Mouse (Mus musculus) testis, postnatal 10 days (tissue): ENCODE data around the gene 2310022A10Rik.

Experiments
- DNase-seq: peaks from one replicate; pipeline ENCODE4 v3.0.0; 2021; ENCODE audit warnings: low spot score

Gene 2310022A10Rik

GRCm38 (mm10) chr7:27591266-27592216, 38.5 kb downstream of the 2310022A10Rik start, which contains the start of gene Akt2:
TSS of gene Akt2 (plus strand) at chr7:27591552.
- DNase-seq: peak; percentile 88

GRCm38 (mm10) chr7:27592217-27592929, 39.3 kb downstream of the 2310022A10Rik start:
- DNase-seq: no peak

DNA sequence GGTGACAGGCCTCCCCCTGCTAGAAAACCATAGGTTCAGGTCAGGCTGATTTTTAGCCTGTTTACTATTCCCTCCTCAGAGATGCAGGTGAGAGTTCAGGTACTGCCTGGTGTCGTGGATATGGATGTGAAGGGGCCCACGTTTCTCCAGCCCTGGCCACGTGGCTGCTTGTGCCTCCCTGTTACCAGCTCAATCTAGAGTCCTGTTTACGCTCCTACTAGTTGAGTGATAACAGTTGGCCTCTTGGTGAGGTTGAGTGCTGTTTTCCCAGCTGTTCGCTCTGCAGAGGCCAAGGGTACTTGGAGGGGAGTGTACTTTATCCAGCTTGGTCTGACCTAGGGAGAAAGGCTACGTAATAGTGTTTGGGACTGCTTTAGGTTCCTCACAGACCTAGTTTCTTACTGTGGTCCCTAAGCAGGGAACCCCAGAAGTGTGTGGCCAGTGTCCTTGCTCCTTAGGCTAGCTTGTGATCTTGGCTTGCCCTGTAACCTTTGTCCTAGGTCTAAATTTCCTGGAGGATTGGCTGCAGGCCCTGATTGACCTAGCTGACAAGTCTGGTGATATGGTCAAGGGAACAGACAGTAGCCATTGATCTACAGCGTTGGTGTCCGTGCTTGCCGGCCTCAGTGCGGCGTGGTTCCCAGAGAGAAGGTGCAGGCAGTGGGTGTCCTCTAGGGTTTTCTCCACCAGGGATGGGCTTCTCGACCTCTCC, 40.1 kb downstream of the 2310022A10Rik start:
- no peak for DNase-seq

GRCm38 (mm10) chr7:27596586-27597503, 43.8 kb downstream of the 2310022A10Rik start:
- DNase-seq: peak; percentile 71

GRCm38 (mm10) chr7:27598053-27598452, 45.0 kb downstream of the 2310022A10Rik start:
- DNase-seq: no peak

GRCm38 (mm10) chr7:27601628-27602027, 48.6 kb downstream of the 2310022A10Rik start:
- DNase-seq: no peak

GRCm38 (mm10) chr7:27602161-27602560, 49.1 kb downstream of the 2310022A10Rik start:
- no peak for DNase-seq

- no peak for DNase-seq
These were observed 49.8 kb downstream of the 2310022A10Rik start for GRCm38 (mm10) chr7:27602835-27603234.

GRCm38 (mm10) chr7:27604661-27605348, 51.8 kb downstream of the 2310022A10Rik start:
- DNase-seq: no peak

- no peak for DNase-seq
These were observed 52.7 kb downstream of the 2310022A10Rik start for GRCm38 (mm10) chr7:27605499-27606285.

DNA sequence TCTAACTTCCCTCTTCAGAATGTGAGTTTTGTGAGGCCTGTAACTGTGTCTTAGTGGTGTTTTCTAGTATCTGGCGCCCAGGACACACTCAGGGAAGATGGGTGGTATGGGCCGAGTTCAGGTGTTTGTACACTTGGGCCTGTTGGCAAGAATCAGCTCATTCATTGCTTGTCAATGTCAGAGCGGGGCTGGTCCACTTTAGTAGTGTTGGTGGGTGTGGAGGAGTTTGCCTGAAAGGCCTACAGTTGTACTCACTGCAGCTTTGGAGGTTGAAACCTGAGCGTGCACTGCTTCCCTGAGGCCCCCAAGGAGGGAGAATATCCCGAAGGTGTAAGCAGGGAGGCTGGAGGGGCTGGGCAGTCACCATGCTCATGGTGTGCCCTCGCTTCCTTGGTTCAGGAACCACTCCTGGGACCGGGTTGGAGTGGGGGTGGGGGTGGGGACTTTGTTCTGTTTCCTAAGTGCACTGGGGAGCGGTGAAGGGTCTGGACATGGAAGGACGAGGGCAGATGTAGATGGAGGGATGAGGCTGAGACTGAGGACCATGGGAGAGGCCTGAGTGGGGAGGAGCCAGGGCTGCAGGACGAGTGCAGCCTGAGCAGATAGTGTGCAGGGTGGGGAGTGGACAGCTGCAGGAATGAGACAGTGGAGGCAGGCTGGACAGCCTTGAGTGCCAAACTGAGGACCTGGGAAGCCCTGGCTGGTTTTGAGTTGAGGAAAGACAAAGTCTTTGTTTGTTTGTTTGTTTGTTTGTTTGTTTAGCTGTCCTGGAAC, 53.6 kb downstream of the 2310022A10Rik start:
- no peak for DNase-seq

DNA sequence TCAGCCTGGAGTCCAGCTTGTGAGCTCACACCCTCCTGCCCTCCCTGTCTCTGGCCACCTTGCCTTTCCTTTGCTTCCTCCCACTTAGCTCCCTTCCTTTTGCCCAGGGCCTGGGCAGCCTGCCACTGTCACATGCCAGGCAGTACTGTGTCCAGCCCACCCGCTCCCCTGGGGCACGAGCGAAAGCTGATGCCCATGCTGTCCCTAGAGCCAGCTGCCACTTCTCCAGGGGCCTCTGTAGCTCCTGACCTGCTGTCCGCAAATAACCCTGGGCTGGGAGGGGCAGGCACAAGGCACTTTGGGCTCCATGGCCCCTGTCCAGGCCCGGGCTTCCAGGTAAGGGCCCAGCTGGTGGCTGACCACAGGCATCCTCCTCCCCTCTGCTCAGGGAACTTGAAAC, 54.5 kb downstream of the 2310022A10Rik start:
- peak; percentile 81 for DNase-seq

GRCm38 (mm10) chr7:27608130-27608529, 55.1 kb downstream of the 2310022A10Rik start:
- DNase-seq: no peak

- peak; percentile 48 for DNase-seq
These were observed 56.3 kb downstream of the 2310022A10Rik start for GRCm38 (mm10) chr7:27609285-27609684.

DNA sequence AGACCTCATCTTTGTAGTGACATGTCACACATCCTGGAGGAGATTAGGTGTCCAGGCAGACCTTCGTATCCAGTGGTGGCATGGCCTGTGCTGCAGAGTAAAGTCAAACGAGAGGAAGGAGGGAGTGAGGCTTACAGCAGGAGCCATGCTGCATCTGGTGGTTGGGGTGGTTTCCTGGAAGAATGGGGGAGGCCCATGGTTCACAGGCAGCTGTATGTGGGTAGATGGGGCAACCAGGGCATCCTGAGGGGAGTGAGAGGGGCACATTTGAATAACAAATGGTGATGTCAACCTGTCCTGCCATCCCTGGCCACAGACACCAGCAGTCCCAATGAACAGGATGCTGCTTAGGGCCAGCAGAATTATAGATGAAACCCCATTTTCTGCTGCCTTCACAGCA, 56.7 kb downstream of the 2310022A10Rik start:
- no peak for DNase-seq

GRCm38 (mm10) chr7:27610370-27610769, 57.3 kb downstream of the 2310022A10Rik start:
- no peak for DNase-seq

DNA sequence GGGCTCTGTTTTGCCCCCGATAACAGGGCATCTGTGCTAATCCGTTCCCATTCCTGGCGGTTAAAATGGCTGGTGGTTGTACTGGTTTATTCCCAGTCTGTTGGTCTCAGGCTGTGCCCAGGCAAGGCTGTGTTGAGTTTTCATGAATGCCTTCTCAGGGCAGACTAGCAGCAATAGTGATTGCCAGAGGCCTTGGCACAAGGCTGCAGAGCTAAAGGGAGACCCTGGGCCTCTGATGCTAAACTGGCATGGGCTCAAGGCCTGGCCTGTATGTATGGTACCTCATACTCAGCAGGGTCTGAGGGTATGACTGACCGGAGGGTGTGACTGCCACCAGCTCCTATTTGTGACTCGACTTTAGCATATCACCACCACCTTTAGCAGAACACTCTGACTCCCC, 57.8 kb downstream of the 2310022A10Rik start:
- no peak for DNase-seq

GRCm38 (mm10) chr7:27612940-27613339, 59.9 kb downstream of the 2310022A10Rik start:
- DNase-seq: no peak
